Mouse (Mus musculus) heart, embryonic 12.5 days (tissue): ENCODE data around the gene Srrd. TPM values are rescaled to one million over a fixed set of nuclear protein-coding genes. Genes with fewer than 3 reads are reported as not detected.

Experiments
- ATAC-seq: fragments of 200-750 bp; cut with Nextera tagmentation; 2 replicates; pipeline ENCODE4 v1.8.0; 2017; ENCODE audit warnings: moderate TSS enrichment, moderate library complexity; ENCODE audit not compliant: insufficient number of reproducible peaks, low FRiP score
- H3K27ac ChIP-seq: fragments of 300-500 bp; sonication (generic); 2 replicates; pipeline ENCODE4 v1.5.1; 2016; ENCODE audit warnings: mild to moderate bottlenecking, moderate library complexity; ENCODE audit not compliant: poor library complexity, severe bottlenecking
- H3K27me3 ChIP-seq: fragments of 300-500 bp; sonication (generic); replicated peaks from 2 replicates; pipeline ENCODE4 v1.6.1; 2016; ENCODE audit warnings: mild to moderate bottlenecking, moderate library complexity
- H3K36me3 ChIP-seq: fragments of 300-500 bp; sonication (generic); 2 replicates; pipeline ENCODE4 v1.6.1; 2016; ENCODE audit warnings: mild to moderate bottlenecking, moderate library complexity
- H3K4me1 ChIP-seq: fragments of 300-500 bp; sonication (generic); replicated peaks from 2 replicates; pipeline ENCODE4 v1.6.1; 2016; ENCODE audit warnings: mild to moderate bottlenecking
- H3K4me2 ChIP-seq: fragments of 300-500 bp; sonication (generic); 2 replicates; pipeline ENCODE4 v1.6.1; 2016; ENCODE audit warnings: mild to moderate bottlenecking, moderate library complexity
- H3K4me3 ChIP-seq: fragments of 300-500 bp; sonication (generic); 2 replicates; pipeline ENCODE4 v1.5.1; 2016; ENCODE audit warnings: mild to moderate bottlenecking
- H3K9ac ChIP-seq: fragments of 300-500 bp; sonication (generic); 2 replicates; pipeline ENCODE4 v1.6.1; 2016; ENCODE audit warnings: mild to moderate bottlenecking, moderate library complexity
- H3K9me3 ChIP-seq: fragments of 300-500 bp; sonication (generic); replicated peaks from 2 replicates; pipeline ENCODE4 v1.6.1; 2016; ENCODE audit warnings: mild to moderate bottlenecking, moderate library complexity
- WGBS: fragments of 180-500 bp; shearing (Covaris S2); methylation state at CpG from one replicate; pipeline ENCODE4 v1.1.7; 2016; 5-methylcytosine and 5-hydroxymethylcytosine counted together
- polyA plus RNA-seq: library from polyadenylated mRNA; unstranded; fragments of >200 nt; fragmentation: Nextera tagmentation; extraction: Ambion mirVana; gene quantifications from 2 replicates; pipeline ENCODE4 v1.2.1, GENCODE M21; 2016

The Srrd gene
- polyA plus RNA-seq, 1 experiment from 2014 or later, result 23.8 TPM

DNA sequence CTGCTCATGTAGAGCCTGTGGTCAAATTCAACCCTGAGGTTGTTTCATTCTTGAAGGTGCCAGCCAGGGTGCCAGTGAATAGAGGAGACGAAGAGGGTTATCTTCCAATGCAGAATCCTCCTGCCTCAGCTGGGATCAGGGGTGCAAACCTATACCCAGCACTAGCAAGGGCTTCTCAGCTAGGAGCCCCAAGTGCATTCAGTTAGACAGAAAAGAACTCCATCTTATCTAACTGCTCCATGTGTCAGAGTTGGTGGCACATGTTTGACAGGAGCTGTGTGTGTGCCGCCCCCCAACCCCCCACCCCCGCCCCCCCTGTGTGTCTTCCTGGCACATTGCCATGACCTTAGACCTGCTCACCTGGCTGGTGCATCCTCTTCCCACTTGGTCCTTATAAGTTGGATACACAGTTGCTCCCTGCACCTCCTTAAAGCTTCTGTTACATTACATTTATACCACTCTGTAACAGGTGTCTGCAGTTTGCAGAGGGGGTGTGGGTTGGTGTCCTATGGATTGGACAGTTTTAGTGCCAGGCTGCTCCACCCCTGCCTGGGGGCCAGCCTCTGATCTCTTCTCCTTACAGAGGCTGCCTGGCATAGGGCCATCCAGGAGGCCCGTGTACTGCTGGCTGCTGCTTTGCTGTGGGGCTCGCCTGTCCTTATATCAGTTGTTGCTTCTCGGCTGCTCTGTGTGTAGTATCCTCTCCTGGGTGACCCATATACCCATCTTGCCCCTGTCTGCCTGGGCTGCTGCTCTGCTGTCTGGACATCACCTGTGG lies 46.2 kb downstream of the Srrd start:
- no peaks in the 10 kb centered on the region for H3K36me3 ChIP-seq
- H3K9ac ChIP-seq, result 0 out of 2 replicates have a peak overlapping the region, but pooled peaks have one; percentile 13
- H3K27me3 ChIP-seq, result no peaks in the 10 kb centered on the region
- no peaks in the 10 kb centered on the region for H3K9me3 ChIP-seq
- H3K4me1 ChIP-seq, result peaks cover 68% of the 10 kb centered on the region
- 58% methylated on average over 6 of the region's 6 CpGs for WGBS
- no peak for ATAC-seq
- H3K4me2 ChIP-seq, result no peak overlapping the region
- H3K27ac ChIP-seq, result peak overlapping the region; percentile 36; the same call in 1 of the 2 replicates
- no peak overlapping the region for H3K4me3 ChIP-seq

DNA sequence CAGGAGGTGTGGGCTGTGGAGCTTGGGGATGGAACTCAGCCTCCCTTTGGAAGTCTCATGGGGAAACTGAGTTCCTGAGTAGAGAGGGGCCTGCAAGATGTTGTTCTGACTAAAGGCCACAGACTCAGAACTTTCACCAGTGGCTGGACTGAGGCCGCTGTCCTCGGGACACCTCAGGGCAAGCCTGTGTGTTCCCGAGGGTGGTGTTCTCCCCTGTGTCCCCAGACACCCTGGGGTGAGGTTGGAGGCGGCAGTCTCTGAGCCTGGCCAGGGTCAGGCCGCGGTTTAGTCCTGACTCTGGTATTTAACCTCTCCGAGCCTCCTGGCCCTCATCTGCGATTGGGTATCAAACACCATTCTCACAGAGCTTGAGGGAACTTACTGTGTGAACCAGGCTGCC lies 47.3 kb downstream of the Srrd start:
- peaks cover 71% of the 10 kb centered on the region for H3K4me1 ChIP-seq
- H3K27me3 ChIP-seq, result no peaks in the 10 kb centered on the region
- 61% methylated on average over 8 of the region's 8 CpGs for WGBS
- 0 out of 2 replicates have a peak overlapping the region, but pooled peaks have one; percentile 23 for H3K9ac ChIP-seq
- H3K36me3 ChIP-seq, result no peaks in the 10 kb centered on the region
- ATAC-seq, result no peak
- no peak overlapping the region for H3K4me2 ChIP-seq
- no peak overlapping the region for H3K4me3 ChIP-seq
- H3K9me3 ChIP-seq, result no peaks in the 10 kb centered on the region
- H3K27ac ChIP-seq, result no peak overlapping the region

DNA sequence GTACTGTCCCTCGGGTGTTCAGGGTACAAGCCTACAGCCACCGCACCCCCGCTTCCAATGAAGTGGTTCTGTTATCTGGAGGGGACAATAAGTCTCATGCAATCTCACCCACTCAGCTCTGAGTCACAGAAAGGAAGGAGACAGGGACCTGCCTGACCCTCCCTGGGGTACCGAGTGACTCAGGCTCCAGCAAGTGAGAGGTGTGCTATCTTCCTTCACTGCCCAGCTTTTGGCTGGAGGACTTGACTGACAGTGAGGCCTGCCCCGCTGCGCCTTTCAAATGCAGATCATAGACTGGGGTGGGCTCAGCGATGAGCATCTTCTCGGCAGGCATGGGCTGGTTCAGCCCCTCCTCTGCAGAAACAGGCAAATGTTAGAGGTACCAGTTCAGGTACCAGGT lies 47.7 kb downstream of the Srrd start:
- H3K27me3 ChIP-seq, result no peaks in the 10 kb centered on the region
- H3K36me3 ChIP-seq, result no peaks in the 10 kb centered on the region
- H3K4me3 ChIP-seq, result no peak overlapping the region
- peaks cover 67% of the 10 kb centered on the region for H3K4me1 ChIP-seq
- no peak overlapping the region for H3K4me2 ChIP-seq
- 0 out of 2 replicates have a peak overlapping the region, but pooled peaks have one; percentile 23 for H3K9ac ChIP-seq
- 43% methylated on average over 8 of the region's 8 CpGs for WGBS
- no peak for ATAC-seq
- H3K27ac ChIP-seq, result no peak overlapping the region
- no peaks in the 10 kb centered on the region for H3K9me3 ChIP-seq

DNA sequence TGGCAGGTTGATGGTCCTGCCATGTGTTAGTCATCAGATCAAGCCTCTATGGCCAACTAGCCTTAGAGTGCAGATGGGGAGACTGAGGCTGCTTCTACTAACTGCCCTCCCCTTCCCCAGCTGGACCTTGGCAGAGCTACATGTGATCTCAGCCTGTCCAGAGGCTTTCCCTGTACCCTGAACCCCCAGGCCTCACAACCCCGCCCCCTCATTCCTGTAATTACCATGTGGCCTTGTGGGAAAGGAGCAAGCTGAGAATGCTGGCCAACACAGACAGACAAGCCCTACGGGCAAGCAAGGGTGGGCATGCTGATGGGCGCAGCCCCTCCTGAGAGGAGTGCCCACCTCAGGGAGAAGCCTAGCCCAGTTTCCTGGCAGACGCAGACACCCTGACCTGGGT lies 48.1 kb downstream of the Srrd start:
- H3K4me3 ChIP-seq, result no peak overlapping the region
- 0 out of 2 replicates have a peak overlapping the region, but pooled peaks have one; percentile 23 for H3K9ac ChIP-seq
- ATAC-seq, result no peak
- H3K36me3 ChIP-seq, result no peaks in the 10 kb centered on the region
- 60% methylated on average over 4 of the region's 4 CpGs for WGBS
- no peaks in the 10 kb centered on the region for H3K9me3 ChIP-seq
- H3K4me1 ChIP-seq, result peaks cover 67% of the 10 kb centered on the region
- H3K27me3 ChIP-seq, result no peaks in the 10 kb centered on the region
- no peak overlapping the region for H3K4me2 ChIP-seq
- H3K27ac ChIP-seq, result no peak overlapping the region

DNA sequence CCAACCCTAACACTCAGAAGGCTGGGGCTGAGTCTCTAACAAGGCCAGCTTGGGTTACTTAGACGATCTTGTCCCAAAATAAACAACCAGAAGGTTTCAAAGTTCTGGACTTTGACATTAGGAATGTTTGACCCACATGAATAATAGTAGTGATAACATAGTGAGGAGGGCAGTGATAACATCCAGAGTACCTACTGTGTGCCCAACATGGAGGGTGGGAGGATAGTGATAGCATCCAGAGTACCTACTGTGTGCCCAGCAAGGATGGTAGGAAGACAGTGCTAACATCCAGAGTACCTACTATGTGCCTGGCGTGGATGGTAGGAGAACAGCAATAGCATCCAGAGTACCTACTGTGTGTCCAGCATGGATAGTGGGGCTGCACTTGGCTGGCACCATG lies 49.0 kb downstream of the Srrd start:
- no peaks in the 10 kb centered on the region for H3K27me3 ChIP-seq
- peaks cover 67% of the 10 kb centered on the region for H3K4me1 ChIP-seq
- ATAC-seq, result no peak

DNA sequence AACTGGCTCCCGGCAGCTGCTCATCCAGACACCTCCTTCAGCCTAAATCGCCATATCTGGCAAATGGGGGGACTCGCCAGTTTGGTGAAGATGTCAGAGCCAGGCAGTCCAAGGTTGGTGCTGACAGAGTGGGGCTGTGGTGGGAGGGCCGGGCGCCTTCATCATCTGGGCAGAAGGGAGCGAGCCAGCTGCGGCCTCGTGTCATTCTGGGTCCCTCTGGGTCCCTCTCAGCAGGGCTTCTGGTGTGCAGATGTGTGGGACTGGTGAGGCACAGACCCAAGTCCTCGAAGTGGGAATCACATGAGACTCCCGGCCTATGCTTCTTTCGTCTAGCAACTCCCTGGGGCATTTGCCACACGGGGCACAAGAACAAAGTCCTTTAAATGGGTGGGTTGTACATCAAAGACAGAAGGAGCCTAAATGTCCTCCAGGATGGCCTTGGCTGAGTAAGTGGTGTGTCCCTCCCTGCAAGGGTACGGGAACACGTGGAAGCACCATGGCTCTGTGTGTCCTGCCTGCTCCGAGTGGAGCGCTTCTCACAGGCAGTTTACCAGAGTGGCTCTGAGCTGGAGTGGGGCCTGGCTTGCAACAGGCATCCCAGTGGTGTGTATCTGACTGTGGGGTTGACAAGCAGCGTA lies 50.4 kb downstream of the Srrd start:
- ATAC-seq, result no peak
- H3K4me1 ChIP-seq, result peaks cover 67% of the 10 kb centered on the region
- H3K9ac ChIP-seq, result no peak overlapping the region
- H3K4me2 ChIP-seq, result no peak overlapping the region
- H3K4me3 ChIP-seq, result no peak overlapping the region
- no peaks in the 10 kb centered on the region for H3K27me3 ChIP-seq
- no peaks in the 10 kb centered on the region for H3K9me3 ChIP-seq
- 81% methylated on average over 17 of the region's 17 CpGs for WGBS
- H3K27ac ChIP-seq, result no peak overlapping the region
- no peaks in the 10 kb centered on the region for H3K36me3 ChIP-seq

More for the DNA sequence above, 49.0 kb downstream of the Srrd start:
- Histone ChIP-seq H3K9me3 (no peaks in the 10 kb centered on the region), H3K36me3 (no peaks in the 10 kb centered on the region), H3K4me3 (no peak overlapping the region), H3K9ac (no peak overlapping the region), H3K27ac (no peak overlapping the region), H3K4me2 (no peak overlapping the region)
- 62% methylated on average over 2 of the region's 2 CpGs for WGBS

DNA sequence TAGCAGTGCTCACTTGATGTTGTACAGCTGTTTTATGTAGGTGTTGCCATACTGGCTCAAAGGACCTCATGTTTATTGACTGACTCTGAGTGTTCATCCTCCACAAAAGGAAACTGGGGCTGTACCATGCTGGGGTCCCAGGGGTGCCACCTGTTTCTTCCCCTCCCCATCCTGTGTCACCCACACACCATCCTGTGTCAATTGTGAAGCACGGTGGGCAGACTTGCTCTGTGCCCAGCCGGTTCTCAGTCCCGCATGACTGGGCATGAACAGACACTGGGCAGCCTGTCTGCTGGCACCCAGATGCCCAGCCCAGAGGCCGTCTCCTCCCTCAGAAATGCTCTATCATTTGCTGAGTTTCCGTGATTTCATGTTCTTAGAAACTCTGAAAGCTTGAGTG lies 51.0 kb downstream of the Srrd start:
- H3K27ac ChIP-seq, result no peak overlapping the region
- H3K9me3 ChIP-seq, result no peaks in the 10 kb centered on the region
- no peak overlapping the region for H3K4me3 ChIP-seq
- no peaks in the 10 kb centered on the region for H3K36me3 ChIP-seq
- H3K4me1 ChIP-seq, result peaks cover 62% of the 10 kb centered on the region
- WGBS, result 87% methylated on average over 5 of the region's 5 CpGs
- no peak overlapping the region for H3K4me2 ChIP-seq
- no peak overlapping the region for H3K9ac ChIP-seq
- no peak for ATAC-seq
- H3K27me3 ChIP-seq, result no peaks in the 10 kb centered on the region

DNA sequence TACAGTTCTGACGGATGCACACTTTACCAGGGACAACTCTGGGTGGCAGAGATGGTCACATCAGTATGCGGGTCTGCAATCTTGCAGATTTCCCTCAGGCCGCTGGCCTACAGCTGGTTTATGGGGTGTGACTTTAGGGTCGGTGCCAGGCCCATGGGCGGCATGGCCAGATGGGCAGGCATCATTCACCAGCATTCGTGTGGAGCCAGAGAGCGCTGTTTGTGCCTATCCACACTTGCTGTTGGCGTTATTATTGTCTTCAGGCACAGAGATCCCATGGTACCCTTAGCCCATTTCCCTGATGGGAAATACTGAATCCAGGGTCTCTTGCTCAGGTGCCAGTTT lies 52.3 kb downstream of the Srrd start:
- Histone ChIP-seq H3K4me1 (peaks cover 59% of the 10 kb centered on the region), H3K4me3 (no peak overlapping the region), H3K9me3 (no peaks in the 10 kb centered on the region), H3K4me2 (no peak overlapping the region), H3K27me3 (no peaks in the 10 kb centered on the region), H3K9ac (no peak overlapping the region), H3K27ac (no peak overlapping the region), H3K36me3 (no peaks in the 10 kb centered on the region)
- ATAC-seq, result no peak
- WGBS, result 90% methylated on average over 8 of the region's 8 CpGs

DNA sequence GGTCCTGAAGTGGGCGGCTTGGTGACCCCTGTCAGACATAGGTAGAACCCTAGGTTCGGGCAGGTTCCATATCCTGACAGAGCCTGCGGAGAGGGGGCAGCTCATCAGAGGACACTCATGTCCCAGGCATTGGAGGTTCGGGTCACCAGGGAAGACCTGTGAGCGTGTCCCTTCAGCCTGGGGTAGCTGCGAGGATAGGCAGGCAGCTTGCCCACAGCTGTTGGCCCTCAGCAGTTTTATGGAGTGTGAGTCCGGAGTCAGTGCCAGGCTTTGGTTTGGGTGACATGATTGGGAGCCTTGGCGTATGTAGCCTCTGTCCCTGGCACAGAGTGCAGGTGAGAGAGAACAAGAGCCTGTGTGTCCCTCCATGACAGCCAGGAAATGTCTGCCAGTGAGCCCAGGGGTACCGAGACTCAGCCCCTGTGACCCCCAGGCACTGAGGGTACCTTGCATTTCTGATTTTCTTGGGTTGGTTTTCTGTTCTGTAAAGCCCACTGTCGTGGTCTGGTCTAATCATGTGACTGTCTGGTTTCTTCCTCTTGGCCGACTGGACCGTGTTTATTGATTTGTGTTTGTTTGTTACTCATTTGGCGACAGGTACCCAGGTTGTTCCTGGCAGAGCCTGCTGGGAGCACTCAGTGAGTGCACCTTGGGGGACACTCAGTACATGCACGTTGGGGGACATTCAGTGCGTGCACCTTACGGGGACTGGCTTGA lies 52.9 kb downstream of the Srrd start:
- ATAC-seq, result no peak
- Histone ChIP-seq H3K27ac (no peak overlapping the region), H3K27me3 (no peaks in the 10 kb centered on the region), H3K36me3 (no peaks in the 10 kb centered on the region), H3K9me3 (no peaks in the 10 kb centered on the region), H3K4me3 (no peak overlapping the region; the same call in 1 of the 2 replicates), H3K9ac (no peak overlapping the region), H3K4me2 (peak overlapping the region; percentile 26; the same call in 1 of the 2 replicates), H3K4me1 (peaks cover 59% of the 10 kb centered on the region)
- WGBS, result 82% methylated on average over 16 of the region's 16 CpGs

DNA sequence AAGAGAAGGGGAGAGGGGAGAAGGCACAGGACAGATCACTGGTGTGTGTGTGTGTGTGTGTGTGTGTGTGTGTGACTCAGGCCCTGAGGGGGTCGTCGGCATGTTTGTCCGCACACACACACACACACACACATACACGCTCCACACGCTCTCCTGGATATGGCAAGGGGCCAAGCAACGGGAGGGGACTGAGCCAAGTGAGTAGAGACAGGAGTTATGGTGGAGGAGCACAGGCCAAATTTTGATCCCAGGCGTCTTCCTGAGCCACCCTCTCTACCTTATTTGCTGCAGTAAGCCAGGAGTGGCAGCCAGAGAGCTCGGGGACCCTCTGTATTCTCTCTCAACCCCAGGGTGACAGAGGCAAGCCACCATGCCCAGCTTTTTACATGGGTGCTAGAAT lies 53.6 kb downstream of the Srrd start:
- H3K4me3 ChIP-seq, result no peak overlapping the region
- H3K4me1 ChIP-seq, result peaks cover 59% of the 10 kb centered on the region
- peak overlapping the region; percentile 26 for H3K4me2 ChIP-seq
- 0 out of 2 replicates have a peak overlapping the region, but pooled peaks have one; percentile 10 for H3K9ac ChIP-seq
- H3K27me3 ChIP-seq, result no peaks in the 10 kb centered on the region
- ATAC-seq, result no peak
- no peak overlapping the region for H3K27ac ChIP-seq
- no peaks in the 10 kb centered on the region for H3K36me3 ChIP-seq
- no peaks in the 10 kb centered on the region for H3K9me3 ChIP-seq
- WGBS, result 56% methylated on average over 8 of the region's 8 CpGs
